Mouse (Mus musculus) hindbrain, embryonic 11.5 days (tissue): ENCODE measurements around the gene Rab34. TPM values are rescaled to one million over a fixed set of nuclear protein-coding genes. Genes with fewer than 3 reads are reported as not detected.
A peak's percentile ranks its signal among the peaks of the same experiment; 100 is the strongest.

Experiments
- ATAC-seq: fragments of 200-750 bp; cut with Nextera tagmentation; 2 replicates; pipeline ENCODE4 v1.8.0; 2017; ENCODE audit warnings: mild to moderate bottlenecking, moderate TSS enrichment, moderate library complexity; ENCODE audit not compliant: low FRiP score
- DNase-seq: peaks from one replicate; pipeline ENCODE4 v3.0.0-alpha.2; 2015; ENCODE audit warnings: low spot score
- H3K27ac ChIP-seq: fragments of 300-500 bp; sonication (generic); 2 replicates; pipeline ENCODE4 v1.5.1; 2014; ENCODE audit warnings: mild to moderate bottlenecking, low read depth, low read length
- H3K27me3 ChIP-seq: fragments of 300-500 bp; sonication (generic); 2 replicates; pipeline ENCODE4 v1.6.1; 2014; ENCODE audit warnings: mild to moderate bottlenecking, low read length, moderate library complexity, mixed read lengths; ENCODE audit not compliant: control insufficient read depth, insufficient read depth
- H3K36me3 ChIP-seq: fragments of 300-500 bp; sonication (generic); 2 replicates; pipeline ENCODE4 v1.6.1; 2014; ENCODE audit warnings: mild to moderate bottlenecking, low read length, moderate library complexity, mixed read lengths; ENCODE audit not compliant: control insufficient read depth, insufficient read depth
- H3K4me1 ChIP-seq: fragments of 300-500 bp; sonication (generic); replicated peaks from 2 replicates; pipeline ENCODE4 v1.6.1; 2014; ENCODE audit warnings: low read length, mixed read lengths; ENCODE audit not compliant: control insufficient read depth, insufficient read depth
- H3K4me2 ChIP-seq: fragments of 300-500 bp; sonication (generic); replicated peaks from 2 replicates; pipeline ENCODE4 v1.6.1; 2014; ENCODE audit warnings: mild to moderate bottlenecking, low read depth, low read length
- H3K4me3 ChIP-seq: fragments of 300-500 bp; sonication (generic); 2 replicates; pipeline ENCODE4 v1.5.1; 2014; ENCODE audit warnings: low read depth, low read length
- H3K9ac ChIP-seq: fragments of 300-500 bp; sonication (generic); 2 replicates; pipeline ENCODE4 v1.6.1; 2014; ENCODE audit warnings: low read depth, low read length
- H3K9me3 ChIP-seq: fragments of 300-500 bp; sonication (generic); 2 replicates; pipeline ENCODE4 v1.6.1; 2016; ENCODE audit warnings: low read length; ENCODE audit not compliant: control insufficient read depth
- WGBS: fragments of 180-500 bp; shearing (Covaris S2); extraction: QIAGEN DNeasy Blood & Tissue Kit; methylation state at CpG from one replicate; pipeline ENCODE4 v1.1.7; 2014; 5-methylcytosine and 5-hydroxymethylcytosine counted together
- polyA plus RNA-seq: library from polyadenylated mRNA; unstranded; fragments of >200 nt; fragmentation: Nextera tagmentation; extraction: Ambion mirVana; gene quantifications from 2 replicates; pipeline ENCODE4 v1.2.1, GENCODE M21; 2014

The Rab34 gene
- polyA plus RNA-seq, 1 experiment from 2014 or later: 69.3 TPM

DNA sequence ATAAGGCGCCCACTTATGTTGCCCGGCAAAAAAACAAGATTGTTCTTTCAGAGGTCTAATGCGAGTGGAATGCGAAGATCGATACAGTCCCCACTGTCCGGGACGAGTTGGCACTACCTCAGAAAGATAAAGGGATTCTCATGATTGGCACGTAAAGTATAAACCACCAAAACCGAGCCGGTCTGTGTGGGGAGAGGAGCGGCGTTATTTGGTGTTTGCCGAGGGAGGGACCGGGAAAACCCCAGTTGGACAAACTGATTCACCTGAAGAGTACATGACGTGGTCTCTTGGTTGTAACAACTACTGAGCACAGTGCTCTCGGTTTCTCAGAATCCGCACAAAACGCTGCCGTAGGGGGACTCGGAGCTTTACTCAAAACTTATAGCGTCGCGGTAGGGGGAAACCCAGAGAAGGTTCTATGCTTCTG lies 11.3 kb upstream of the Rab34 start:
- DNase-seq (peak; percentile 43), ATAC-seq (no peak)
- Histone ChIP-seq H3K9ac (peak overlapping the region; percentile 50), H3K4me2 (peak overlapping the region; percentile 91), H3K4me1 (peaks cover 22% of the 10 kb centered on the region), H3K27me3 (no peaks in the 10 kb centered on the region), H3K9me3 (no peaks in the 10 kb centered on the region), H3K27ac (no peak overlapping the region), H3K4me3 (peak overlapping the region; percentile 53), H3K36me3 (peaks cover 9% of the 10 kb centered on the region; the same call in 1 of the 2 replicates)
- 1% methylated on average over 23 of the region's 23 CpGs for WGBS

DNA sequence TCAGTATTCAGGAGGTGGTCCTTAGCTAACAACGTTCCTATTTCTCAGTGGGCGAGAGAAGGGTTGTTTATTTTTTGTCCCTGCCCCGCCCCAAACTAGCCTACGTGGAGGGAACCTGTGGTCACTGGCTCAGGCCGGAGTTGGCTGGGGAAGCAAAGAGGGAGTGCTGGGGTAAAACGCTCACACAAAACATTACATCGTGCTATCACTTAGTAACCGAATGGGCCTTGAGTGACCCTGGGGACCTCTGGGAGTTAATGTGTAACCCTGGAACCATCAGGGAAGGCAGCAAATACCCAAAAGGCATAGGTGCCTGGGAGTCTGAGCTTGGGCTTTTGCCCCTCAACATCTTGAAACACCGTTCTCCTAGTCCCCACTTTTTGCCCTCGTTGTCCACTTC lies 10.8 kb upstream of the Rab34 start:
- H3K4me3 ChIP-seq: peak overlapping the region; percentile 53
- H3K4me1 ChIP-seq: peaks cover 22% of the 10 kb centered on the region
- no peak for DNase-seq
- no peak overlapping the region for H3K27ac ChIP-seq
- WGBS: under 1% methylated on average over 10 of the region's 10 CpGs
- peaks cover 9% of the 10 kb centered on the region; the same call in 1 of the 2 replicates for H3K36me3 ChIP-seq
- peak overlapping the region; percentile 50; the same call in 1 of the 2 replicates for H3K9ac ChIP-seq
- peak overlapping the region; percentile 91 for H3K4me2 ChIP-seq
- ATAC-seq: peak; percentile 11; the same call in 1 of the 2 replicates
- no peaks in the 10 kb centered on the region for H3K27me3 ChIP-seq
- no peaks in the 10 kb centered on the region for H3K9me3 ChIP-seq

DNA sequence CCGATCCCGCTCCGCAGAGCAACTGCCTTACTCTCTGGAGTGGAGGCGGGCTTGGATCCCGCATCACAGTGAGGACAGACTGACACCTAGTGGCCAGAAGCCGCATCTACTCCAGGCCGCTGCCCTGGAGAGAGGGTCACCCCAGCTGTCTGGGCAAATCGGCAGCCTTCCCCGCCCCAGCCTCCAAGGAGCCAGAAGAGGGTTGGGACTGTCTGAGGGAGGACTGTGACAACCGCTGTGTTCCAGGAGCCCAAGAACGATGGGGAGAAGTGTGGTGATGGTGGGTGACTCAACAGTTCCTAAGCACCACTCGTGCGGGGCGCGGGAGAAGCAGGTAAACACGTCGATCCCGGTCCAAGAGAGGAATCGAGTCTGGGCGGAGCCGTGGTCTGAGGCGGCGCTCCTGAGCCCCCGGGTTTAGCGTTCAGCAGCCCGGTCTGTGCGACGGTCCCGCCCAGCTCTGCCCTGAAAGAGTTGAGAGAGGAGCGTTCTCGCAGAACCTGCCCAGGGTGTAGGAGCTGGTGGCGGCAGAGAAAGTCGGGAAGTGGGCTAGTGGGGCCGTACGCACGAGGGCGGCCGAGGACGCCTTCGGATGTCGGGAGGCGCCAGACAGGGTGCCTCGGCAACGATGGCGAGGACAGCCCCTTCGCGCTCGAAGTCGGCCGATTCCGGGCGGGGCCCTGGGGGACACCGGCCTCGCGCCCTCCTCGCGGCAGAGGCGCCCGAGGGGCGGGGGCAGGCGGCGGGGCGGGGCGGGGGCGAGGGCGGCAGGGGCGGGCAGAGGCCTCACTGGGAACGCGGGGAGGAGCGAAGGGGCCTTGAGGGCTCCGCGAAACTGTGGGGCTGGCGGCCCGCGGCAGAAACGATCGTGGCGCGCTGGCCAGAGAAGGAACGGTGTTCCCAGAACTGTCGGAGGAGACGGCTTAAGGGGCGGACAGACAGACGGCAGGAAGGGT lies 10.0 kb upstream of the Rab34 start:
- ATAC-seq: peak; percentile 87
- Histone ChIP-seq H3K9ac (peak overlapping the region; percentile 68), H3K27me3 (no peaks in the 10 kb centered on the region), H3K9me3 (no peaks in the 10 kb centered on the region), H3K27ac (peak overlapping the region; percentile 91), H3K36me3 (peaks cover 9% of the 10 kb centered on the region; the same call in 1 of the 2 replicates), H3K4me2 (peak overlapping the region; percentile 91), H3K4me1 (peaks cover 22% of the 10 kb centered on the region), H3K4me3 (peak overlapping the region; percentile 53)
- peak; percentile 98 for DNase-seq
- 0% methylated on average over 59 of the region's 84 CpGs for WGBS

DNA sequence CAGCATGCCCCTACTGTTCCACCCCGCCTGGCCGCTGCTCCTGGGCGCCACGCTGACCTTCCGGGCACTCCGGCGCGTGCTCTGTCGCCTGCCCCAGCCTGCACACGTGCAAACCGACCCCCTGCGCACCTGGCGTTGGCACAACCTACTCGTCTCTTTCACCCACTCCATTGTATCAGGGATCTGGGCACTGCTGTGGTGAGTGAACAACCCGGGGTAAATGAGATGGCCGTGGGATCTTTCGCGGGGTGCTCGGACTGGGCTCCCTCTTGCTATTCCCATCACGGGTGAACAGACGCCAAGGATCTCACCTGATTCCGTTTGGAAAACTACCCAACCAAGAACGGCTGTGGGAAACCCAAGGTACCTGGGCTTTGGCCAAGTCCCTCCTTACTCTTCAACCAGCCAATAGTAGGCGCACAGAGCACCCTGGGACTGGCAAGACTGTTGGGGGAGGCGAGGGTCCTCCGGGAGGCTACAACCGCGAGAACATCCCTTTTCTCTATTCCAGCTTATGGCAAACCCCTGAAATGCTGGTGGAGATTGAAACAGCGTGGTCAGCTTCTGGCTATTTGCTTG lies 9.3 kb upstream of the Rab34 start:
- Histone ChIP-seq H3K9ac (peak overlapping the region; percentile 68), H3K4me2 (peak overlapping the region; percentile 91), H3K36me3 (peaks cover 9% of the 10 kb centered on the region; the same call in 1 of the 2 replicates), H3K27me3 (no peaks in the 10 kb centered on the region), H3K4me3 (peak overlapping the region; percentile 53), H3K4me1 (peaks cover 22% of the 10 kb centered on the region), H3K27ac (peak overlapping the region; percentile 91), H3K9me3 (no peaks in the 10 kb centered on the region)
- peak; percentile 60 for DNase-seq
- peak; percentile 17; the same call in 1 of the 2 replicates for ATAC-seq
- WGBS: 2% methylated on average over 29 of the region's 29 CpGs

DNA sequence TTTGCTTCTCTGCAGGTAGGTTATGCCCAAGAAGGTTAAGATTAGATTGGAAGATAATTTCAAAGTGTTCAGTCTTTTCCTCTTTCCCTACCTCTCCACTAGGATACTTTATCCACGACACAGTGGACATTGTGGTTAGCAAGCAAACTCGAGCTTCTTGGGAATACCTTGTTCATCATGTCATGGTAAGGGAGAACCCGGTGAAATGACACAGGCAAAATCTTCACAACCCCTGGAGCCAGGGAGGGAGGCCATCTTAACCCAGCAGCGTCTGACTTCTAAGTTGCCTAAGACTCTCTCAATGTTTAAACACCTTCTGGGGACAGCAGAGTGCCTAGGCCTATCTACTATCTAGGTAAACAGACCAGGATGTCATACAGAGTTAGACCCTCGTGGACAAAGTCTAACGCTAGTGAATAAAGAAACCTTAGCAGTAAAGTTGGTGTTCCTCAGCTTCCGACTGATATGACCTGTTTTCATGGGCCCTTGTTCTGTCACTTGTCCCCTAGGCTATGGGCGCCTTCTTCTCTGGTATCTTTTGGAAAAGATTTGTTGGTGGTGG lies 8.7 kb upstream of the Rab34 start:
- no peaks in the 10 kb centered on the region for H3K9me3 ChIP-seq
- peaks cover 22% of the 10 kb centered on the region for H3K4me1 ChIP-seq
- H3K4me2 ChIP-seq: peak overlapping the region; percentile 91
- peak overlapping the region; percentile 68; the same call in 1 of the 2 replicates for H3K9ac ChIP-seq
- no peak for ATAC-seq
- peak overlapping the region; percentile 53; the same call in 1 of the 2 replicates for H3K4me3 ChIP-seq
- no peak for DNase-seq
- H3K27ac ChIP-seq: 0 out of 2 replicates have a peak overlapping the region, but pooled peaks have one; percentile 91
- peaks cover 9% of the 10 kb centered on the region; the same call in 1 of the 2 replicates for H3K36me3 ChIP-seq
- 33% methylated on average over 8 of the region's 8 CpGs for WGBS
- H3K27me3 ChIP-seq: no peaks in the 10 kb centered on the region

GRCm38 (mm10) chr11:78180081-78180761 lies 8.0 kb upstream of the Rab34 start:
- H3K4me2 ChIP-seq: no peak overlapping the region

GRCm38 (mm10) chr11:78181830-78182357 lies 6.3 kb upstream of the Rab34 start:
- DNase-seq (no peak), ATAC-seq (no peak)
- Histone ChIP-seq H3K36me3 (peaks cover 9% of the 10 kb centered on the region; the same call in 1 of the 2 replicates), H3K9ac (no peak overlapping the region), H3K27me3 (no peaks in the 10 kb centered on the region), H3K4me2 (peak overlapping the region; percentile 54), H3K9me3 (no peaks in the 10 kb centered on the region), H3K27ac (no peak overlapping the region), H3K4me1 (peaks cover 21% of the 10 kb centered on the region), H3K4me3 (peak overlapping the region; percentile 88)
- 46% methylated on average over 2 of the region's 2 CpGs for WGBS

More at GRCm38 (mm10) chr11:78180081-78180761, 8.0 kb upstream of the Rab34 start:
- Histone ChIP-seq H3K36me3 (peaks cover 9% of the 10 kb centered on the region; the same call in 1 of the 2 replicates), H3K9ac (no peak overlapping the region), H3K4me1 (peaks cover 22% of the 10 kb centered on the region), H3K27ac (no peak overlapping the region), H3K9me3 (no peaks in the 10 kb centered on the region), H3K4me3 (no peak overlapping the region), H3K27me3 (no peaks in the 10 kb centered on the region)
- WGBS: 78% methylated on average over 6 of the region's 6 CpGs
- DNase-seq: no peak
- ATAC-seq: no peak

DNA sequence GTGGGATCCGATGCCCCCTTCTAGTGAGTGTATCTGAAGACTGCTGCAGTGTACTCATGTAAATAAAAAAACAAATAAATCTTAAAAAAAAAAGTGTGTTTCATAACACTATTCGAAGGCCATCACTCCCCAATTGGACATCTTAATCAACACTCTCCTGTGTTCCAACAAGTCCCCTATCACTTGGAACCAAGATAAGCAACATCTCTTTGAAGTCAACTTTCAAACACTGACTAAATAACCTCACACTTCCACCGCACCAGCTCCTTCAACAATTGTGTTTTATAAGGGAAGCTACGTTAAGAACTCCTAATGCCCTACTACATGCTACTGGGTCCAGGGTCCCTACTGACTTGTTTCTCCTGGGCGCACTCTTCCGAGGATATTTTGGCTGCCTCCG lies 5.8 kb upstream of the Rab34 start:
- H3K9me3 ChIP-seq: no peaks in the 10 kb centered on the region
- ATAC-seq (no peak), DNase-seq (no peak)
- WGBS: 9% methylated on average over 7 of the region's 7 CpGs
- peaks cover 9% of the 10 kb centered on the region; the same call in 1 of the 2 replicates for H3K36me3 ChIP-seq
- peak overlapping the region; percentile 54 for H3K4me2 ChIP-seq
- H3K27ac ChIP-seq: 0 out of 2 replicates have a peak overlapping the region, but pooled peaks have one; percentile 93
- peaks cover 17% of the 10 kb centered on the region for H3K4me1 ChIP-seq
- no peaks in the 10 kb centered on the region for H3K27me3 ChIP-seq
- H3K4me3 ChIP-seq: peak overlapping the region; percentile 88
- H3K9ac ChIP-seq: peak overlapping the region; percentile 91
